Mouse (Mus musculus) left cerebral cortex, adult 18-20 months (tissue): Measurements from ENCODE around the gene Myo16. TPM values are rescaled to one million over a fixed set of nuclear protein-coding genes. Genes with fewer than 3 reads are reported as not detected.

Experiments used
- DNase-seq, 2 experiments: peaks; one replicate each; pipeline ENCODE4 v3.0.0; 2021 to 2022; ENCODE audit warnings: low spot score in 2 of 2, mixed read lengths in 1 of 2
- total RNA-seq, 2 experiments: library from RNA; stranded (reverse); gene quantifications; 2 replicates each; pipeline ENCODE4 v1.2.3; 2021

Myo16 gene
- total RNA-seq, 2 experiments from 2014 or later, result 29.1 to 32.4 TPM

- no peak for DNase-seq
Measured at GRCm38 (mm10) chr8:10598889-10599288, 445.2 kb downstream of the Myo16 start.

GRCm38 (mm10) chr8:10606028-10606815 lies 452.5 kb downstream of the Myo16 start:
- DNase-seq, result no peak

DNA sequence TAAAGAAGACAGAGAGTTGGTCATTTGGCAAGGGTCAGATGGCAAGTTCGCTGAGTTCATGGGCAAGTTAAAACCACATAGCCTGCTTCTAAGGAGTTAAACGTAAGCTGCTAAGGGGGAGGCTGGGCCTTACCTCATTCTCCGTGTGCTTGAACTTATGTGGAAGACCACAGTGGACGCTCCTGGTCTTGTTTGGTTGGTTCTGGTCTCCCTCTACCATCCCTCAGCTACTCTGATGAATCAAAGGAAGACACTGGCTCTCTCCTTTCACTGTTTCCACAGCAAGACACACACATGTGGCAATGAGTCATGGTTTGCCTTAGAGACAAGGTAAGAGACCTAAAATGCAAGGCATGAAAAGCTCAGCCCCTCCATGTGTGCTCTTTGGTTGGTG lies 453.1 kb downstream of the Myo16 start:
- no peak for DNase-seq

- DNase-seq, result no peak
Measured at GRCm38 (mm10) chr8:10611636-10612035, 457.9 kb downstream of the Myo16 start.

DNA sequence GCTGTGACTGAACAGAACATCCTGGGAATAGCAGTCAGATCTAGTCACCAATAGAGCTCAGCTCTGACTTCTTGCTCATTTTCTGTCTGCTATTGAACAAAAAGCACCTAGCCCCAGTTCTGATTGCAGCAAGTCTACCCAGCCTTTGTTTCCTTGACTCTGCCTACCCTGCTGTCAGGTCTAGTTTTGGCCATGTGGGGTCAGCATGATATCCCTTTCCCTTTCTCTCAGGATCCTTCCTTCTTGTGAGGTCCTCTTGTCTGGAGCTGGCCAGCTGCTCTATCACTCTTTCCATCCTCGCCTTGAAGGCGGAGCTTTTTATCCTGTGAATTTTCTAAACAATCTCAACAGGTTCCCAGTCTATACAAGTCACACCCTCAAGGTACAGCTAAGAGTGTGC lies 459.7 kb downstream of the Myo16 start:
- no peak for DNase-seq

- DNase-seq, result no peak
Measured at GRCm38 (mm10) chr8:10619689-10620088, 466.0 kb downstream of the Myo16 start.

DNA sequence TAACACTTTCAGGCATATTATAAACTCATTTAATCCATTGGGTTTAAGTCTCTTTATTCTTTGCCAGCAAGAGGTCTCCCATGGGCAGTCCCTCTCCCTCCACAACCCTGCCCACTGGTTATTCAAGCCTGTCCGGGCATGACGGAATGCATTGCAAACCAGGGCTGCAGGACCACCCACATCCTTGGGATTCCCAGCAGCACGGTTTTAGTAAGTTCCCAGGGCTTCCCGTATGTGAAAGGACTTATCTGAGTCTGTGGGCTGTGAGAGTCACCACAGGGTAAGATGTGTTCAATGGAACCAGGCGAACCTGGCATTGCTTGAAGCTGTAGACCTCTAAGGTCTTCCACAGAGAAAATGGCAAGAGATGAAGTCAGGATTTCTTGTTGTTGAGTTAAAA lies 471.6 kb downstream of the Myo16 start:
- no peak for DNase-seq

DNA sequence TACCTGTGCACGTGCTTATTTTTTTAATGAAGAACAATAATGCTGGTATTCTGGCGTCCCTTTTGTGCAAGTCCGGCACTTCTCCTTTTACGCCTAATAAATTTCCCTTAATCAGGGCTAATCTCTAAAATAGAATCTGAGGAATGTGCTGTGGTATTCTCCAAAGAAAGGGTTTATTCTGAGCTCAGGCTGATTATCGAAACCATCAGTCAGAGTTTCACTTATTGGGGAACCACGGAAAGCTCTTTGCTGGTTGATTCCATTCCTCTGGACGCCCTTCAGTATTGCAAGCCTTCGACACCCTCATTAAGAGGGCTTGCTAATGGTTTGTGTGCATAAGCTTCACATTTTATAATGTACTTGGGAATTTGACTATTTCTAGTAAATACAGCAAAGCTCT lies 475.0 kb downstream of the Myo16 start:
- DNase-seq, result no peak

GRCm38 (mm10) chr8:10629862-10630261 lies 476.2 kb downstream of the Myo16 start:
- DNase-seq, result no peak

DNA sequence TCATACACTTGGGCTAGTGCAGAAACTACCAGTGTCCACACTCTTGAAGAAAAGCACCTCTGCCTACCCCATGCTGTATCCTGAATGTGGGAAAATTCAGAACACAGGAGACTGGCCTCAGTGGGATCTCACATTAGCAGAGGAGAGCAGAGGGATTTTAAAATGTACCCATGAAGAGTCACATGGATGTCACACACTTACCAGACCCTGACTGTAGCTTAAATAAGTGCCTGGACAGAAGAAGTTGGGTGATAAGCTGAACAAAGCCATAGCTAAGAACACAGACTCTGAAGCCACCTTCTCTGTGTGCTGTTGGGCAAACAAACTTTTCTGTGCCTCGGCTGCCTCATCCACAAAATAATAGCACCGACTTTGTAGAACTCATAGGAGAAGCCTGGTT lies 477.3 kb downstream of the Myo16 start:
- DNase-seq, result no peak

DNA sequence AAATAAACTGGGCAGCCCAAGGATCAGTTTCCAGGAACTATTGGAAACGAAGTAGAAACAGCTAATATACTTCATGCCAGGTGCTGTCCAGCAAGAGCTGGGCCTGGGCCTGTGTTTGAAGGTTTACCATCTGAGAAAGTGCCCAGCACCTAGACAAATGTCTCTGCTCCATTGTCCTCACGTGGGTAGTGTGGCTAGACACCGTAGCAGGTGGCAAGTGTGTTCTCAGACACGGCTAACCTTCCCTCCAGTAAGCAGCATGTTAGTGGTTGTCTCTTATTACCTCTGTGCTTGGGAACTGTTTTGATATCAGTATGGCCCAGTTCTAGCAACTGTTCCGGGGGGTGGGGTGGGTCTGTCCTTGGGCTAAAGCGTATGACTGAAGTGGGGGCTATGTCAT lies 478.9 kb downstream of the Myo16 start:
- no peak for DNase-seq

DNA sequence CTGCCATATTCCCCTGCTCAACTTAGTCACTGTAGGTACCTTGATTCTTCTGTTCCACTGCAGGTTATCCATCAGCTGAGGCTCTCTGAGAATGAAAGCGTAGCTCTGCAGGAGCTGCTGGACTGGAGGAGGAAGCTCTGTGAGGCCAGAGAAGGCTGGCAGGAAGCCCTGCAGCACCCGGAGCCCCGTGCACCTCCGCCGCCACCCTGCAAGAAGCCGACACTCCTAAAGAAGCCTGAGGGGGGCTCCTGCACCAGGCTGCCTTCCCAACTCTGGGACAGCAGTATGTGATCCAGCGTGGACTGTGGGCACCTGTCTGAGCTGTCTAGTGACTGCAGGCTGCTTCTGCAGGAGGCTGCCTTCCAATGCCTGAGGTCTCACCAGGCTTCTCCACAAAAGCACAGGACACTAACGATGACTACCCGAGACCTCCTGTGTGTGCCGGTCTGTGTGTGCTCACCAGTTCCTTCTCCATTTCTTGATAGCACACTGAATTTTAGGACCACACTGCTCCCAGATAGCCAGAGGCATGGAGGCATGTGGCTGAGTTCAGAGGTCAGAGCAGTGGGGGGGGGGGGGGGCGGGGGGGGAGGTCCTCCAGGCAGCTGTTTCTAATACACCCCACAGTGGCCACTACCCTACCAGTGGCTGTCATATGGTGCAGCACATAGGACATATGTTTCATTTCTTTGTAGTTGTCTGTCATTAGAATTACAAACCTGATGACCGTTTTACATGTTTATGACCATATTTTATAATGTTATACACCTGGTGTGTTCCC lies 479.8 kb downstream of the Myo16 start:
- no peak for DNase-seq

DNA sequence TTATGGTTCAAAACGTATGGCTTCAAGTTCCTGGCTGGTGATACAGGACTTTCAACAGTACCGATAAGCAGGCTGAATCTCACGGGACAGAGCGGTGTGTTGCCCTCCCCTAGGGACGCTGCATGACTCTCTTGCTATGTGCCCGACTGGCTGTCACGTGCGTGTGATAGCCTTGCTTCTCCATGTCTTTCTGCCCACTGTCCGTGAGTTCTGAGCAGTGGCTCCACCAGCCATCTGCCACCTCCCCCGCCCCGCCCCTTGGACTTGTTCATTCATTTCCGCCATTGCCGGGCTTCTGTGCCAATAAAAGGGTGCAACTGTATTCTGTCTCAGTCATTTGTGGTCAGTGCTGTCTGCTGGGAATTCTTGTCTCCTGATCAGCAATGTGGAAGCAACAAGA lies 480.7 kb downstream of the Myo16 start:
- DNase-seq, result no peak

DNA sequence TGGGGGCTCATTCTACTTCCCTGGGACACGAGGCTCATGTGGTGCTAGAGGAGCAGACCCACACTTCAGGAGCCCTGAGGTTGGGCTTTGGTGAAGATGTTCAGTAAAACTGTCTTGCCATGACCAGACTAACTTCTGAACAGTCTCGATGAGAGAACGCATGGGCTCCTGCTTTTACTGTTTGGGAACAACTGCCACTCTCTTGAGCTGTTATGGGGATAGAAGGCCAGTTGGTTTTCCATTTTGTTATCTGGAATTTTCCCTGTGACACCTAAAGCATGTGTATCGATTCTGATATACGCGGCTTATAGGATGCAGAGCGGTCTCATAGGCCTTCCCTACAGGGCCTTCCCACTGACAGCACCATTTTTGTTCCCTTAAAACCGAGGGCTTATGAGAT lies 485.2 kb downstream of the Myo16 start:
- DNase-seq, result no peak

DNA sequence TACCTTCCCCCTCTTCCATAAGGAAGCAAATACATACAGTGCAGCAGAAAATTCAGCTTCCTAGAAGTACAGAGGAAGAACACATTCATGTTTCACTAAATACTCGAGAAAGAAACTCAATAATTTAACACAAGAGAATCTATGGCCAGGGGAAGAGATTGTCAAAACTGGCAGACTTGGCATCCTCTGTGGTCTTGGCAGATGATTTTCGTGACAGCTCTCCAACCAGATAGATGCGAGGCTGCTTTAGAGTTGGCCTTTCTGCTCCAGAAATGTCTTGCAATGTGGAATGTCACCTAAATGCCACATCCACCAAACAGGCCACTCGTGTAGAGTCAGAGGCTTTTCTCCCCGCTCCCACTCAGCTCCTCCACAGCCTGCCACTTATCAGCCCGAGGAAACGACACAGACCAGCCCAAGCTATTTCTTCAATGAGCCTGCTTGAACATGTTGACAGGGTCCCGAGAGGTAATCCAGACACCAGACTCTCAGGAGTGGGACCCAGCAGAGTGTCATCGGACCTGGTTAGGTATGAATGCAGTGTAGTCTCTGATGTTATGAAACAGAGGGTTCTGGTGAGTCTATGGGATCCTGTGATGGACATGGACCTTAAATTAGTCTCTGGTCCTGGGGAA lies 486.6 kb downstream of the Myo16 start:
- no peak for DNase-seq

DNA sequence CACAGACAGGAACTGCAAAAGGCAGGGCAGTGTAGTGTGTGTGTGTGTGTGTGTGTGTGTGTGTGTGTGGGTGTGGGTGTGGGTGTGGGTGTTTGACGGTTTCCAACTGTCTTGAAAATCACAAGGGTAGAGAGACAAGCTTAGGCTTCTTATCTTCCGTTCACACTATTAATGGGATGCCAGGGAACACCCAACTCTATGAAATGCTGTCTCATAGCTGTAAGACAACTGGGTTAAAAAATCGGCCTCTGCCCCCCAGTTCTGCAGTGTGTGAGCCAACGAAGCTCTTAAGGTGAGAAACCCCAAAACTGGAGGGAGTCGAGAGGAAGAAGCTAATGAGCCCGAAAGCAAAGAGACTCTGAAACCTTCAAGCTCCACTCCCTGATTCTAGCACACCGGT lies 487.1 kb downstream of the Myo16 start:
- DNase-seq, result no peak

DNA sequence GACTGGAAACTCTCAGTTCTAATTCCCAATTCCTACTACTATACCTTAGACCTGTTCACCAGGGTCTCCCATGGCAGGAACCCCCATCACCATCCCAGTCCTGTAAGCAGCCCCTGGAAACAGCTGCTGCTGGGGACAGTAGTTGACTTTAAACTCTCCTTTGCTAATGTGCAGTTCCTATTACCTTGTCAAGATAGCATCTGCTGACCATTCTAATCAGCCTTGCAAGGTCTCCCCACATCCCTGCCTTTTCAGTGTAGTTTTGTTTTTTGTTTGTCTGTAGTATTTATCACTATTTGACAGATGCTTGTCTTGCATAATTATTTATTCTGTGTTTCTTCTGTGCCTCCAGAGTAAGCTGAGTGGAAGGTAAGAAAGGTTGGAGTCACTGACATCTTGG lies 487.6 kb downstream of the Myo16 start:
- DNase-seq, result no peak

DNA sequence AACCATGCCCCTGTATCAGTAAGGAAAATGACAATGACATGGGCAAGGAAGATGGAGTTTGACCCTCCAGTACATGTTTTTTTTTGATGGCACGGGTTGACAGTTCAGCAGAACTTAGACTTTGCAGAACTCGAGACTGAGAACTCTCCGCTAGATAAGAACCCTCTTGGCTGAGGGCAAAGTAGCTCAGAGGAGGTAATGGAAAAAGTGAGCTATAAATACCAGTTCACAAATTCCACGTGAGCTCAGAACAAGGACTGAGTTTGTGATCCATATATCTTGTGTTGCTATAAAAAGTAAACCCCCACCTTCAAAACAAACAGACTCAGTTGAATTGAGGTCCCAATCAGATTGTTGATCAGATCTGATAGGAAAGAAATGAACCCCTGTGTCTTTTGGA lies 489.5 kb downstream of the Myo16 start:
- DNase-seq, result no peak

DNA sequence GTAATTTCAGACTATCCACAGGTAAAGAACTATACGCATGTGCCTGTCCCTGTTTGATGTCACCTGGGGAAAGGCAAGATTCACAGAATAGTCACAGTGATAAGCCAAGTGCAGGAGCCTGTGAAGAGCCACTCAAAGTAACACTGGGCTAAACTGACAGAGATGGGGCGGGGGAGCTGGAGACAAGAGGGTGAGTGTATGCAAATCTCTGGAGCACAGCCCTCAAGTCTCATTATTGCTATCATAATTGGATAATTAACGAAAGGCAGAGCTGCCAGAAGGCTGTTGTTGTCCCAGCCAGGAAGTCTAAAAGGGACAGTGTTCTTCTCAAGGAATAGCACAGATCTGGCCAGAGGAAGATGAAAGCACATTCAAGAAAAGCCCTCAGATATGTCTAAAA lies 490.8 kb downstream of the Myo16 start:
- no peak for DNase-seq

- DNase-seq, result no peak
Measured at GRCm38 (mm10) chr8:10645740-10646139, 492.0 kb downstream of the Myo16 start.

DNA sequence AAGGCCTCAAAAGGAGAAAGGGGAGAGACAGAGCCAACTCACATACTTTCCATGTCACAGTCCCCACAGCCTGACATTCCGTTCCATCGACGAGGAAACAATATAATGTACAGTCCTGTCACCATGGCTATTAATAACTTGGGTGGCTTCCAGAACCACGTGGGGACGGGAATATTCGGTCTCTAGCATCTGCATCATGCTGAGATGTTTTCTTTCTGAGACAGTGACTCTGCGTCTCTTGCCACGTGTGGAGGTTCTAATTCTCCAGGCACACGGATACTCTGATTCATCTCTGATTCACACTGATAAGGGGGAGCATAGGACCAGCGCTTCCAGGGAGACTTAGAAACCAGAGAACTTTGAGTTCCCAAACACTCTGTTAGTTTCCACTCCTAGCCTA lies 492.8 kb downstream of the Myo16 start:
- peak in 1 of 2 experiments; percentile 11 for DNase-seq
